Mouse (Mus musculus) testis, adult 2 months (tissue): ENCODE results near the gene Pld3.

Source experiments
- CTCF ChIP-seq: fragments of 200-500 bp; IDR thresholded peaks from 2 replicates; pipeline ENCODE4 v1.5.1; 2012; ENCODE audit warnings: low read depth, mild to moderate bottlenecking, inconsistent platforms, low read length, moderate library complexity; ENCODE audit not compliant: control insufficient read depth, insufficient read depth, insufficient replicate concordance
- POLR2A ChIP-seq: fragments of 200-500 bp; IDR thresholded peaks from 2 replicates; pipeline ENCODE4 v1.6.1; 2012; ENCODE audit warnings: low read depth, mild to moderate bottlenecking, inconsistent platforms, low read length, moderate library complexity; ENCODE audit not compliant: control insufficient read depth

DNA sequence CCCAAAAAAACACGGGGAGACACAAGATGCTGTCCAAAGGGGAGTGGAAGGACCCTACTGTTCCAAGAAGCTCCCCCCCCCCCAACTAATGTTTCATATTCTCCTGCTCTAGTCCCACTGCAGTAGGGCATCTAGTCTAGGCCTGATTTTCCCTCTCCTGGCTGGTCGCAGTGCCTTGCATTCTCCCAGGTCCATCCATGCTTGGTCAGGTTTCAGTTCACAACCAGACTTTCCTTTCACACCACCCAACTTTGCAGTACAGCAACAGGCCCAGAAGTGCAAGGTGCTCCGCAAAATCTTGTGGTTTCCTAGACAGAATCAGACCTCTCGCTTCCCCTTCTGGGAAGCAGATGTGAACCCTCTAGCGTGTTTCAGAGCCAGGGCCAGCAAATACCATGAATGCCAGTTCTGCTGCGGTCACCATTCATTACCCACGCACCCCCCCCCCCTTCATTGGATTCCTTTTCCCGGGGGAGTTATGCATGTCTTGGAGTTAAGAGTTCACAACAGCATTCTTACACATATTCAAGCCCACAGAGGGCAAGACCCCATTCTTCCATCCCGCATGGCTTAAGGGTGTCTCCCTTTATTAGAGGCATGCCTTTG is 46.1 kb downstream of the Pld3 start:
- no peak for TF ChIP-seq CTCF
- TF ChIP-seq POLR2A, result no peak
